Mouse (Mus musculus) kidney, postnatal 4 days (tissue): ENCODE measurements around the gene Tgfbr3.
A peak's percentile ranks its signal among the peaks of the same experiment; 100 is the strongest.

Source experiments
- DNase-seq, 2 experiments: peaks; one replicate each; pipeline ENCODE4 v3.0.0; 2021; ENCODE audit warnings: mixed read lengths in 2 of 2

Tgfbr3 gene

DNA sequence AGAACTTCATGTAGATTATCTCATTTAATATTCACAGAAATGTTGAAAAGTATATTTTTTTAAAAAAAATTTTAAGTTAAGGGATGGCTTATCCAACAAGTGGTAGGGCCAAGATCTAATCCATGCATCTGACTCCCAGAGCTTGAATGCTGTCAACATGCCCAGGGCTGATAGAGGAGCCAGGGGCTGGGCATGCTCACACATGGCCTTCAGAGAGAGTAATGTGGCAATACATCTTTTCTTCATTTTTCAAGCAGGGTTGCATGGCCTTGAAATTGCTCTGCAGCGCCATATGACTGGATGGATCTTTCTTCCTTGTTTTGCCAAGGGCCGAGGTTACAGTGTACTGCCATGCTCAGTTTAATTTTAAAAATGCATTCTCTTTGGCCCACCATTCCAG, 185.8 kb downstream of the Tgfbr3 start:
- DNase-seq = no peak

DNA sequence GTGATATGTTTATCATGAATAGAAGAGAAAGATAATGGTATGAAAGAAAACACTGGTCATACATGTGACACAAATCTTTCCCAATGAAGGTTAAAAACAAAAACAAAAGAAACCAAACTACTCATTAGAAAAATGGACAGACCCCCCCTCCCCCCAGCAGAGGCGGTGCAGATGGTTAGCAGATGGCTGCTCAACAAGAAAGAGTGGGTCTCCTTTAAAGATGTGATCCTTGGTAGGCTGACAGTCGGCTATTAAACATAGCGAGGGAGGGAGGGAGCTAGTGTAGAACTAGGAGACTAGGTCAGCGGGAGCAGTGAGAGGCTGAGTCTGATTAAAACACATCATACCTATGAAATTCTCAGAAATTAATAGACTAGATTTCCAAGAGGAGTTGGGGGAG, 186.5 kb downstream of the Tgfbr3 start:
- DNase-seq = no peak

DNA sequence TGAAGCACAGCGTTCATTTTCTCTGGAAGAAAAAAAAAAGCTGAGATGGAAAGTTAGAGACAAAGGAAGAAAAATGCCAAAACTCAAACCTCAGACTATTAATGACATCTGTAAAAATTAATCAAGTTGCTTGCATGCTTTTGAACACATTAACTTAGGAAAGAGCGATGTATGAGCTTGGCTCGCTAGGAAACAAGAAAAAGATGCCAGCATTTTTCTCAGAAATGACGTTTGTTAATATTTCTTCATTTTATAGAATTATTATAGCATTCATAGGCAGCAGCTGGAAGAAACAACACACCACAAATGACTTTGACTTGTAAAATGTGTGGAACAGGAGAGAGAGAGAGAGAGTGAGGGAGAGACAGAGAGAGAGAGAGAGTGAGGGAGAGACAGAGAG, 187.7 kb downstream of the Tgfbr3 start:
- DNase-seq = no peak

DNA sequence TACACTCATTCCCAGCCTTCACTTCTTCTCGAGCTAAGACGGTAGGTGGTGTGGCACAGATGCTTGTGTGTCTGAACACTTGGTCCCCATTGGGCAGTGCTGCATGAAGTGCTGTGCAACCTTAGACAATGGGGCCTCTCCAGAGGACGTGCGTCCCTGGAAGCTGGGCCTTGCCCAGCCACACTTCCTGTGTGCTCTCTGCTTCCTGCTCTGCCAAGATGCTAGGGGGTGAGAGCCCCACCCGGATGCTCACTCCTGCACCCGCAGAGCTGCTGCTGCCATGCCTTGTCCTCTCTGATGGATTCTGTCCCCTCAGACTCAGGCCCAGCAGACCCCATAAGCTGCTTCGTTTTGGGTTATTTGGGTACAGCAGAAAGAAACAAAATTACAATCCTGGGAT, 188.3 kb downstream of the Tgfbr3 start:
- DNase-seq = no peak

DNA sequence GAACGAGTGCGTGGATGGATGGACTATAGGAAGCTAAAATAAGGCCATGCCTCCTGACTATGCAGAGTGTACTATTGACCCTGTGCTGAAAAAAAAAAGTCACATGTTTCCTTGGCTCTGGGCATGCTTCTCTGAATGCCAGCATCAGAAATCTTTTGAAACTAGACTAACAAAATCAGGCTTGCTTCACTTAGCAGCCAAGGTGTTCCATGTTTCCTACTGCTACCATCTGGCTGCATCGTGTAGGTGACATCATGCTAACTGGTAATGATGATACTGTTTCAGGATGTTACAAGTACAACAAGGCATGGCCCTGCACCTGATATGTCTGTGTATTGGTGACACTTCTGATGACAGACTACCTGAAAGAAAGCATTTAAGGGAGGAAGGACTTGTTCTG, 189.8 kb downstream of the Tgfbr3 start:
- DNase-seq = no peak

DNA sequence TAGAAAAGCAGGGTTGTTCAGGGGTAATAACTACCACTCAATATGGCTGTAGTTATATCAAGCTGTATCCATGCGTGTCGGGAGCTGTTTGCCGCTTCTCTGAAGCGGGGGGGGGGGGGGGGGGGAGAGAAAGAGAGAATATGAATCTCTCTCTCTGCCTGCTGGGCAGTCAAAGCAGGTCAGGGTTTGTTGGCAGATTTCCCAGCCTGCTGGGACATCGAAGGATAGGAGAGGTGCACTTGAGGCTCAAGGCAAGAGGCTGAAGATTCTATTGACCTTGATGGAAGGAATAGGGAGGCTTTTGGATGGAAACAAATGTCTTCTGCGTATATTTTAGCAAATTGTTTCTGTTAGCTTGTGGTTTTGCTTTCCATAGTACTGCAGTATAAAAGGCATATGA, 190.4 kb downstream of the Tgfbr3 start:
- DNase-seq = peak; percentile 28 to 36

DNA sequence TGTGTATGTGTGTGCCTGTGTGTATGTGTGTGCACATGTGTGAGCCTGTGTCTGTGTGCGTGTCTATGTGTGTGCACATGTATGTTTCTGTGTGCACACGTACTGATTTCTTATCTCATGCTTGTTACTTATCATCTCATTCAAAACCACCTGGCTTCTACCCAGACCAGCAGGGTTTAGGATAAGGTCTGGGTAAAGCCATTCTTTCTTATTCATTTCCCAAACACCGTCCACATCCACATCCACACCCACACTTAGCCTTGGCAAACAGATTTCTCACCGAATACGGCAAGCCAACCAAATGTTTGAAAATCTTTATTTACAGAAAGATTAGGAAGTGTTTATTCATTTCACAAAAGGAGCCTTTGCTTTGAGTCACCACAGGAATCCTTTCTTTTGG, 191.4 kb downstream of the Tgfbr3 start:
- DNase-seq = no peak

DNA sequence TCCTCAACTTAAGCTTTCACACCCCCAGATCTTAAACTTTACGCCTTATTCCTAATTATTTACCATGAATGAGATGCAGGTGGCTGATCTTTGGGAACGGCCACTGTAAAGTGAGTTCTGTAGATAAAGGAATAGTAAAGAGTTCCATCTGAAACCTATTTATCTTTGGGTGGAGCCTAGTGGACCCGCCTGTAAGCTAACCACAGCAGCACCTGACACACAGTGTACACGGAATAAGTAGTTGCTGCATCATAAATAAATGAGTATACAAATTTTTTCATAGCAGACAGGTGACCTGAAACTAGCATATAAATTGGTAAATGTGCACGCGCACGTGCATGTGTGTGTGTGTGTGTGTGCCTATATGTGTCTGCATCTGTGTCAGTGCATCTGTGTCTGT, 192.1 kb downstream of the Tgfbr3 start:
- DNase-seq = no peak

DNA sequence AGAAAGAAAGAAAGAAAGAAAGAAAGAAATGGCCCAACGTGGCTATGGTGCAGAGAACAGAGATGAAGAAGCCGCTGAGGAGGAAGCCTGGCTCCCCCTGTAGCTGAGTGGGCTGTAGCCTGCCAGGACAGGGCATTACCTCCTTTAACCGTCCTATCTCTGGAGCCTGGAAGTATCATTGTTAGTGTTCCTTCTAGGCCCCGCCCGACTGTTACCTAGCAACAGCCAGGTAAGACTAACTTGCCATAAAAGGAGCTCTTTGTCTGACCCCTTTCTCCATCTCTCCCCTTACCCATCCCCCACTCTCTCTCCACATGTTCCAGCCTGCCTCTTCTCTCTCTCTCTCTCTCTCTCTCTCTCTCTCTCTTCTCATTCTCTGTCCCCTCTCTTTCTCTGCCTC, 195.2 kb downstream of the Tgfbr3 start:
- DNase-seq = no peak

DNA sequence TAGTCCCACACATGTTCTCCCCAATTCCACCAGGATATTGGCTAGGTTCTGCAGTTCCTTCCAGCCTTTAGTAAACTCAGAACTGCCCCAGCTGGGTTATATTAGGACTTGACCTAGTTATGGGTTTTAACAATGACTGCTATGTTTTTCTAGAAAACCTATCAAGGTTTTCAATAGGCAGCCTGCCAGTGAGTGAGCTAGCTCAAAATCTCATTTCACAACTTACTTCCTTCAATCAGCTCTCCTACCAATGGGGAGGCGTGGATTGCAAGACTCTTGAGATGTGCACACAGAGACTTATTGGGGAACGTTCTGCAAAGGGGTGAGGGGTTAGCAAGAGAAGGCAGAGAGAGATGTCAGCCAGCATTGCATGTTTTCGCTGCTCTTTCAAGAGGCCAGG, 196.2 kb downstream of the Tgfbr3 start:
- no peak for DNase-seq

DNA sequence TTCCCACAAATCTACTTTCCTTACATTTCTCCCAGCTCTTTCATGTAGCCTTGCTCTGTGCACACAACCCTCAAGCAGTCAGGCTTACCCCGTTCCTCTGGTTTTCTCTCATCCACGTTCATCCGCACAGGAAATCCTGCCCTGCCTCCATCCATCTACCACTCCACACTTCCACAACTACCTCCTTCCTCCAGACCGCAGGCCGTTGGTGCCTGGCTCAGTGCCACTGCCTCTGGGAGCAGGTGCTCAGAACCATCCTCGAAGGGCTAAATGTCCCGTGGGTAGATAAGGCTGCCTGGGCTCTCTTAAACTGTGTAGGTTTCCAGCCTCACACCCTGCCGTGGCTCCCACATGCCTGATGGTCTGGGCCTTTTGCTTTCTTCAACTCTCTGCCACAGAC, 197.3 kb downstream of the Tgfbr3 start:
- no peak for DNase-seq

DNA sequence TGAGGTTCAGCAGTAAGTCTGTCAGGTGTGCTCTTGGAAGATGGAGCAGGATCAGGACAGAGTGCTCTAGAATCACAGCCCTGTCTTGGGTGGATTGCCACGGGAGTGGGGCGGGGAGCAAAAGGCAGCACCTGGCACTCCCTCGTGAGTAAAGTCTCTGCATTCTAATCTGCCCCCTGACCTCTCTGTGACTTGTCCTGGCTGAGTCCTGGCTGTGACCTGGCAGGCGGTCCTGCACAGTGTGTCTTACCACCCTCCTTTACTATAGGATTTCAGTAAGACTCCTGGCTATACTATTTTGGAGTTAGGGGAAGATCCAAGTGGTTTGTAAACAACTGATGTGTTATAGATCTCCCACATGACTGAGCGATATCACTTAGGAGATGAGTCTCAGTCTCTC, 199.5 kb downstream of the Tgfbr3 start:
- no peak for DNase-seq

DNA sequence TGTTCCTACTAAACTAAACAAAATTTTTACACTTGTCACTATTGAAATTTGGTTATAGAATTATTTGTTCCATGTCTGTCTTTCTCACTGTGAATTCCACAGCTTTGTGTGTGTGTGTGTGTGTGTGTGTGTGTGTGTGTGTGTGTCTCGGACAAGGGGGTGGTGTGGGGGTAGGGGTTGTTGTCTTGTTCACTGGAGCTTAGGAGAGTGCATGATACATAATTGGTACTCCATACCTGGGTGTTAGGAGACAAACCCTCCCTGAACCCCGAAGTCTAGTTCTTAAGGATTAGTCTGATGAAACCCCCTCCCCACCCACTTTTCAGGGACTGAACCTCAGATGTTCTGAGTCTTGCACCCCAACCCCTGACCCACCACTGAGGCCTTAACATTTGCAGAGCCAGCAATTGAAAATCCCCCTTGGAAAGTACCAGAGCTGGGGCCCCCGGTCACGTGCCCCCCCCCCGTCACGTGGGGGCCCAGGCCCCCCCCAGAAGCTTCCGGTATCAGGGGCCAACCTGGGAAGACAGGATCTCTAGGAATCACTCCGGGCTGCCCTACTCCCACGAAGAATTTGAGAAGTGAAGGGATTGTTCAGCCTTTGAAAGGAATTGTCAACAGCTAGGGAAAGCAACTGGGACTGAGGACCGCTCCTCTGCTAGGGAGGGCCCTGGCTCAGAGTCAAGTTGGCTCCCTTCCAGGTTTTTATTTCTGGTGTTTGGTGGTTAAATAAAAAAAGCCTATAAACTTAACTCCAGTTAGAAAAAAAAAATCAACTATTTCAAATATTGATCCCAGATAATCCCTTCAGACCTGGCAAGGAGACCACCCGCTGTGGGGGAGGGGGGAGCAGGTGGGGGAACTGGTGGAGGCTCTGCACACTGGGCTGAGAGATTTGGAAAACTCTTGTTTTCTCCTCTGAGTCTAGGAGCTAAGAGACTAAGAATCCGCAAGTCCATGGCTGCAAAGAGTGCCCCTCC, 201.3 kb downstream of the Tgfbr3 start:
- peak; percentile 89 to 92 for DNase-seq

DNA sequence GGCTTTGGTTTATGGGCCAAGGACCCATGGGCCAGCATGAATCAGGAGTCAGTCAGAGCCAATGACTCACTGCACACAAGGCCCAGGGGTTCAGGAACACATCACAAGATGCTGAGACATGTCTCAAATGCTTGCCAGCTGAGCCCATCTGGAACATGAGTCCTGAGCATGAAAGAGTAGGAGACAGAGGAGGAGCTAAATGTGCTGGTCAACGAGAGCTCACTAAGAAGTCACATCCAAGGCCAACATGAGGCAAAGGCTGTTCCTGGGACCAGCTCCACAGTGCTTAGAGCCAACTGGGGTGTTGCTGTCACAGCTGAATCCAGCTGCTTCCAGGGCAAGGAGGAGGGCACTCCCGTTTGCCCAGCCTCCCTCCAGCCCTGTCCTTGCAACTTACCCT, 202.1 kb downstream of the Tgfbr3 start:
- peak; percentile 66 to 75 for DNase-seq

DNA sequence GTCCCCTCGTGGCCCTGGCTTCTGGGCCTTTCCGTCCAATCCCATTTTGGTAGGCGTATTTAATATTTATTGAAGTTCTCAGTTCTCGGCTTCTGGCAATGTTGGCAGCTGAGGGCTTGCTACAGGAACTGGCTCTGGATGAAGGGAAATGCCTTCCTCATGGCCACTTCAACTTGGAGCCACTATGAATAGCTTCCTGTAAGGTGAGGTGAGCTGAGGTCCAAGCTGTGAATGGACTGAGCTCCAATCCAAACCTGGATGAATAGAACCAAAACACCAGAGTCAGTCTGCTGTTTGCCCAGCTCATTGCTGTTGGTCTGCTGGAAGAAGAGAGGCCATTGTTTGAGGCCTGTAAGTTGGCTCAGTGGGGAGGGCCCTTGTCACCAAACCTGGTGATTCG, 203.3 kb downstream of the Tgfbr3 start:
- DNase-seq = no peak

DNA sequence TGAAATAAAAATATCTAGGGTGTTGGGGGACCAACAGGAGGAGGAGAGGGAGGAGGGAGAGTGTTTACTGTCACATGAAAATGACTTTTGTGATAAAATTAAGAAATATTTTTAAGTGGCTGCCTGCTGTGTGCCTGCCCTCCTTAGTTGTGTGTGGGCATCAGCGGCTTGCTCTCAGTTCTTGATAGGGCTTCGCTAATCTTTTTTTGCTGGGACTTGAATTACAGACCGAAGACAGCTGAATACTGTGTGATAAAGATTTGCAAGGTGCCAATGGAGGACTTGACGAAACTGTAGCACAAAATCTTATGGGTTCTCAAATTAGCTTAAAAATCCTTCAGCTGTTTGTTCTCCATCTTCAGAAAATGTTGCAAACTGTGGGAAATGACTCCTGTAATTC, 205.0 kb downstream of the Tgfbr3 start:
- DNase-seq = no peak

DNA sequence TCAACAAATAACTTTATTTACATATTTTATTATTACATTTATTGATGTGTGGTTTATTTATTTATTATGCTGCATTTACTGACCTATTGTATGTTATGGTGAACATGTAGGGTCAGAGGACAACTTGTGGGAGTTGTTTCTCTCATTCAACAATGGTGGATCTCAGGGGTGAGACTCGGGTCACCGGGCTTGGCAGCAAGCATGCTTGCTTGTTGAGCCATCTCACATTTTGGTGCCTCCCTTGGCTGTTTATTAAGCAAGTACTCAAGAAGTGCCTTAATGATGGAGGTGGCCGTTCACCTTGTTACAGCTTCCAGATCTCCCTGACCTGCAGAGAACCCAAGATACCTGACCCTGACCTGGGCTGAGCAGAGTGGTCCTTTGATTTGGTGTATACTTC, 207.4 kb downstream of the Tgfbr3 start:
- DNase-seq = peak; percentile 32 to 49

DNA sequence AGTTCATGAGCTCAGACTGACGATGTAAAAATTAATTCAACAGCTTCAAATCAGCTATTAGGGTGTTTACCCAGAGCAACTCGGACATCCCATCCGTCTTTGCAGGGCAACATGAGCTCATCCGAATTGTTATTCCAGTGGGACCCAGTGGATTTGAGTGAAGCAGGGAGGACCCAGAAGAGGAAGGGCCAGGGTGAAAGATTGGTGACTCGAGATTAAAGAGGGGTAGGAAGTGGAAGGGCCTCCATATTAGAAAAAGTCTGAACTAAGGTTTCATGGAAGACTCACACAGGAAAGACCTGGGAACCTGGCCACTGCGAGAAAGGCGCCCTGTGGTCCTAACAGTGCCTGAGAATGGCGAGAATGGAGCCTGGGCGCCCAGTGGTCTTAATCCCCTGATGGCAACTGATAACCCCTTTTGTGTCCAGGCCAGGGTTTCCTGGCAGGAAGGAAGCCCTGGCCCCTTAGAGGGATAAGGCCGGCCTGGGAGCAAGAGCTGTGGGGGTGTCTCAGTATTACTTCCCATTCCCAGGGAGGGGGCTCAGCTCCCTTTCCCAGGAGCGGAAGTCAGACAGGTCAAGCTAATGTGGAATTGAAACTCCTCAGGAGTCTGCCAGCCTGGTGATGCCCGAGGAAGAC, 208.3 kb downstream of the Tgfbr3 start:
- DNase-seq = no peak

DNA sequence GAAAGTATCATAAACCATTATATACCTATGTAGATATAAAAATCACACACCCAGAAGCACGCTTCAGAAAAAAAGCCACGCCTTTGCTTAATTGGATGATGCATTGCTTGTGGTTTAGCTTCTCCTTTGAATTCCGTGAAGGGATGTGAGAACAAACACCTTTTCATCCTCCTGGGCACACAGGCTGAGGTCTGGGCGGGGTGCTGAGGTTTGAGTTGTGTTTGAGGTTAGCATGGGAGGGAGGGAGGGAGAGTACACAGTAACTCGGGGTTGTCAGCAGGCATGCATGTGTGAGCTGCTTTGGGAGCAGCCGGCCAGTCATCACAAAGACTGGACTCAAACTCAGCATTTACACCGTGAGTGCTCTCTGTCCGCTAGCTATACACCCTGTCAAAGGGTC, 209.5 kb downstream of the Tgfbr3 start:
- no peak for DNase-seq

DNA sequence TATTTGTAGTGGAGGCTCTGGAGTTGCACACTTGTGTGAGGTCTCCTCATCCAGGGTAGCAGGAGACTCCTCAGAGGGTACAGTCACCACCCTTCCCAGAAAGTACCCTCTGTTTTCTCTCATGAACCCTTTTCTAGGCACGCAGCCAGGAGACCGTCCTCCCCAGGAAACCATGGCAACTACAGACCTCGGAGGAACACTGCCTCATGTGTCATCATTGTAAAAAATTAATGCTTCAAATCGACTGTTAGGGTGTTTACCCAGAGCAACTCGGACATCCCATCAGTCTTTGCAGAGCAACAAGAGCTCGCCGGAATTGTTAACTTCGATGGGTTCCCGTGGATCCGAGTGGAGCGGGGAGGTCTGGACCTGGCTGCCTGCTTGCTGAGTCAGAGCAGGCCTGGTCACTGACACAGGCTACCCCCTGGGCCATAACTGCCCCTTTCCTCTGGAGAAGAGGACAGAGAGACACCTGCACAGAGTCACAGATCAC, 210.2 kb downstream of the Tgfbr3 start:
- peak; percentile 43 to 64 for DNase-seq

DNA sequence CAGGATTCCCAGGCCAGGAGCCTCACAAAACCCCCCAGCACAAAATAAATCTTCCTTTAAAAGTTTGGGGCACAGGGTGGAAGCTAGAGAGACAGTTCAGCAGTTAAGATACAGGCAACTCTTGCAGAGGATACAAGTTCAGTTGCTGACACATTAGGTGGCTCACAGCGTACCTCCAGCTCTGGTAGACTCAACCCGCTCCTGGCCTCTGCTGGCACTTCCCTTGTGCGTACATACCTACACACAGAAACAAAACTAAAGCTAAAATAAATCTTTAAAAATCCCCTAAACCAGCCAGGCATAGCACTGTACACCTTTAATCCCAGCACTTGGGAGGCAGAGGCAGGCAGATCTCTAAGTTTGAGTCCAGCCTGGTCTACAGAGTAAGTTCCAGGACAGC, 211.1 kb downstream of the Tgfbr3 start:
- DNase-seq = no peak

DNA sequence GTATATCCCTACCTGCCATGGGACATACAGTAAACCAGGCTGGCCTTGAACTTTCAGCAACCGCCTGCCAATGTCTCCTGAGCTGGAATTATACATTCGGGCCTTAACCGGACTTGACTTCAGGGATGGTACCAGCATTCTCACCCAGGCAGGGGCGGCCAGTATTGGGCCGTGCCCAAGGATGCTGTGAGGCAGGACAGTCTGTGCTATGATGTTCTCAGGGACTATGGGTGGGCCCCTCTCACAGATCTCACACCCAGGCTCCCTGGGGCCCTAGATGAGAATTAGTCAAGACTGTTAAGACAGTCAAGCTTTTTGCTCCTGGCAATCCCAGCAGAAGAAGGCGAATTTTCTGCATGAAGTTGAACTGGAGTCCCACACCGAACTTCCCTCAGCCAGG, 211.5 kb downstream of the Tgfbr3 start:
- DNase-seq = no peak

DNA sequence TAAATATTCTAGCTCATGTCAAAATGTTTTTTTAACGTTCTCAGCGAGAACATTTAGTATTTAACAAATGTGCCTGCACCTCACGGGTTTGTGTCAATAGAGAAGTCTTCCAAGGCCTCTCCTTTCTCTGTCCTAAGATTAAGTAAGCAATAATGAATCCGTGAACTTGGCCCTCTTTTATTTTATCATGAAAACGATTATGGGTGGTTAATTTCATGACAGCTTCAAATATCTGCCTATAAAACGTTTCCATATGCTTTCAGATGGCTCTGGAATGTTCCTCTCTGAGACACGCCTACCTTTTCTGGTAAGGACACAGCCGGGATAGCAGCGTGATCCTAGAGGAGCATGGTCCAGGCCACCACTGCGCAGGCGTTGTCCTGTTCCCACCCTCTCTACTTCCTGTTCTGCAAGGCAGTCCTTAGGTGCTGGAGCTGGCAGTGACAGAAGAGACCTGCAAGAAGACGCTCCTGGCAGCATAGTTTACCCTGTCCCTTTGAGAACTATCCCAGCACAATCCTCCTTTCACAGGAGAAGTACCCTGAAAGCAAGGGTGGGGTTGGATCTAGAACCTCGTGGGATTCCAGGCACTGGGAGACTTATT, 214.3 kb downstream of the Tgfbr3 start:
- DNase-seq = no peak

DNA sequence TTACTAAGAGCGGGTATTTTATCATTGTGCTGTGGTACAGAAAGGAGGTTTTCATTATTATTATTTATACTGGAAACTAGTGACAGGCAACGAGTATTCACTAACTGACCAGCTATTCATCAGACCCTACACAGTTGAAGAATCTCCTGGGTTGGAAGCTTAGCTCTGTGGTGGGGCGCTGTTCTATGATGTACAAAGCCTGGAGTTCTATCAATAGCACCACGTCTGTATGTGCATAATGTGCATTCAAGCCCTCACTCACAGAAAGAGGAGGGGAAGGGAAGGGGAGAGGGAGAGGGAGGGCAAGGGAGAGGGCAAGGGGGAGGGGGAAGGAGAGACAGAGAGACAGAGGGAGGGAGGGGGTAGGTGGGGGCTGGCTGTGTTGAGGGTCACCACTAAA, 215.1 kb downstream of the Tgfbr3 start:
- DNase-seq = no peak
